Mouse (Mus musculus): ENCODE data around the gene Rassf5. TPM values are rescaled to one million over a fixed set of nuclear protein-coding genes. Genes with fewer than 3 reads are reported as not detected.

Rassf5 gene
- total RNA-seq, 2 experiments from 2014 or later: 20.4 to 22.8 TPM

- no peak for DNase-seq (ENCODE audit: low spot score in 2 of 2)
These were observed 35.1 kb downstream of the Rassf5 start for GRCm38 (mm10) chr1:131209971-131210426.

DNA sequence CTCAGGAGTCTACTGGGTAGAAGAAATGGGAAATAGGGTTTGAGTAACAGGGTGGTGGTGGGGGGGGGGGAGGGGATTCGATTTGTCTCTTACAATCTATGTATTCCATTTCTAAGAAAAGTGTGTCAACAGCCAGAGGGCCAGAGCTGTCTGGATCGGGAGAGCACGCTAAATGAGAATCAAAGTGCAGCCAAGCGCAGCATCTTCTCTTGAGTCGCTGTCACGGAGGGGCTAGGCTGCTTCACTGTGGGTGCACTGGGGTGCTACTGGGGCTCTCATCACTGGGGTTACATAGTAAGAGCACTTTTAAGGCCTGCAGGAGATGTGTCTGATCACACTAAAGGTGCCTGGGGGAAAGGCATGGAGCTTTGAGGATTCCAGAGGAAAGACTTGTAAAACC lies 36.3 kb downstream of the Rassf5 start:
- no peak for DNase-seq (ENCODE audit: low spot score in 2 of 2)

DNA sequence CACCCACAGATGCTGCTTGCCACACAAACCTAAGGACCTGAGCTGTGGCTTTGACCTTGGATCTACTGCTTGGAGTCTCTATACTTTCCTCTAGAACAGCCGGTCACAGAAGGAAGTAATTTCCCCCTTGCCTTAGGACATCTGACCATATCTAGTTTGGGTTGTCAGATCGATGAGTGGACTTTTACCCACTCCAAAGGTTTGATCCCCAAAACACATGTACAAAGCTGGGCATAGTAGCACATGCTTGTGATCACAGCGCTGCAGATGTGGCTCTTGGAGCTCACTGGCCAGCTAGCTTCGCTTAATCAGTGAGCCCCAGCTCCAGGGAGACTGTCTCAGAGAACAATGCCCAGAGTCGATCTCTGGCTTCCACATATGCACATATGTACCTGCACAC lies 37.0 kb downstream of the Rassf5 start:
- no peak for DNase-seq (ENCODE audit: low spot score in 2 of 2)

- peak; percentile 50 to 60 for DNase-seq (ENCODE audit: low spot score in 2 of 2)
These were observed 37.5 kb downstream of the Rassf5 start for GRCm38 (mm10) chr1:131207531-131207930.

DNA sequence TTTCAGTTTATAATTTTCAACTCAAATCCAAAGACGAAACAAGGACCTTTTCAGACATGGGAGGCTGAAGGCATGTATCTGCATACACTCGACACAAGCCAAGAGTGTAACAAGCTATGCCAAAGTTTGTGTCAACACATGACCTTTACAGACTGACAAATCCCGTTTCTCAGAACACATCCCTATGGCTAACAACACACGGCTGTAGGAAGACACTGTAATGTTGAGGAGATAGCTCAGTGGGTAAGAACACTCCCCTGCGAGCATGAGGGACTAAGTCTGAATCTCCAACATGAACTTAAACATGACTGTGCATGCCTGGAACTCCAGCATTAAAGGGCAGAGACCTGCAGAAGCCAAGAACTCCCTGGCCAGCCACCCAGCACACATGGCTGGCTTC lies 38.7 kb downstream of the Rassf5 start:
- DNase-seq (ENCODE audit: low spot score in 2 of 2): no peak

GRCm38 (mm10) chr1:131204461-131204860 lies 40.6 kb downstream of the Rassf5 start:
- DNase-seq (ENCODE audit: low spot score in 2 of 2): no peak

DNA sequence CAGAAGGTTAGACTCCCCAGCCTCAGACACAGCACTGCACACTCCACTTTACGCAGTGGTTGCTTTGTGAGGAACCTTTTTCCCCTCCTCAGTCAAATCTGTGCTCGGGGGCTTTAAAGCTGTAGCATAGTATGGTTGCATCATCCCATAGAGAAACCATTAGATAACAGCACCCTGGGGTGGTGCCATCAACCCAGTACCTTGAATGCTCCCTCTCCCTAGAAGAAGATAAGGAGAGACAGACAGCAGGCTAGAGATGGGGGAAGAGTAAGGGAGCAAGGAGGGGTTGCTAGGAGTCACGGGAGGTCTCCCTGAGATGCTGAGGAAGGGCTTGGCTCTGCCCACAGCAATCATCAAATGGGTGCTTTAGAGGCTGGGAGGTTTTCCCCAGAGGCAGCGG lies 43.7 kb downstream of the Rassf5 start:
- DNase-seq (ENCODE audit: low spot score in 2 of 2): no peak

- no peak for DNase-seq (ENCODE audit: low spot score in 2 of 2)
These were observed 44.5 kb downstream of the Rassf5 start for GRCm38 (mm10) chr1:131200588-131200987.

GRCm38 (mm10) chr1:131199976-131200375 lies 45.1 kb downstream of the Rassf5 start:
- DNase-seq (ENCODE audit: low spot score in 2 of 2): peak in 1 of 2 experiments; percentile 50

- DNase-seq (ENCODE audit: low spot score in 2 of 2): no peak
These were observed 45.8 kb downstream of the Rassf5 start for GRCm38 (mm10) chr1:131199118-131199821.

DNA sequence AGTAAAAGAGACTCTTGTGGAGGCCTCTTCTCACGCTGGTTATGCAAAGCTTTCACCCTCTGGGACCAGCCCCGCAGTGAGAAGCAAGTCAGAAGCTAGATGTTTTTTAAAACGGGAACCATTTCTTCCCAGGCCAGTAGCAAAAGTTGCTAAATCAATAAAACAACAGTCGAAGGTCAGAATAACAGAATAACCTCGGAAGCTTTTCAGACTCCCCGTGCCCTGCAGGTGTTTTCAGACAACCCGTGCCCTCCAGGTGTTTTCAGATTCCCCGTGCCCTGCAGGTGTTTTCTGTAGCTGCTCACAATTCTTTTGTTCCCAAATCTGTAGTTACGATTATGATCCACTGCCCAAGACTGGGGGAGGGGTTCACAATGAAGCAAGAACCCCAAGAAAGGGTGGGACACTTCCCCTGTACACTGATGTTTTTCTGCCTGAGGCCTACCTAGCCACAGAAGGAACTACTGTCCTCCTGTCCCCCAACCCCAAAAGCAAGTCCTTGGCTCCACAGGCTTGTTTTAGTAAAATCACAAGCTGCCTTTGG lies 46.6 kb downstream of the Rassf5 start:
- no peak for DNase-seq (ENCODE audit: low spot score in 2 of 2)

DNA sequence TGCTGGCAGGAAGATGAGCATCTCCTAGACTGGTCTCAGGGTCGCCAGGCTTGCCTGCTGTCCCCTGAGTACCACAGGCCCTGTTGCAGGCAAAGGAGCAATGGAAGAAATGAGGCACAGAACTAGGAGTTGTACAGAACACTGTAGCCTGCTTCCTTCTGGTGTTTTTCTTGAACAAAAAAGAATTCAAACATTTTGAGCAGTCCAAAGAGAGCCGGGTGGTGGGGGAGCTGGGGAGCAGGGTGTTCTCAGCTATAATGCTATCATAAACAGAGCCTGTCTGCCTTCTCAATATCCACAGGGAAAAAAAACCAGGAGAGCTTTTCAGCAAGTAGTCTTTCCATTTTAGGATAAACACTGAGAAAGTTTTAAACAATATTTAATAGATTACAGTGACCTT lies 49.0 kb downstream of the Rassf5 start:
- DNase-seq (ENCODE audit: low spot score in 2 of 2): no peak

- no peak for DNase-seq (ENCODE audit: low spot score in 2 of 2)
These were observed 49.4 kb downstream of the Rassf5 start for GRCm38 (mm10) chr1:131195653-131196052.

DNA sequence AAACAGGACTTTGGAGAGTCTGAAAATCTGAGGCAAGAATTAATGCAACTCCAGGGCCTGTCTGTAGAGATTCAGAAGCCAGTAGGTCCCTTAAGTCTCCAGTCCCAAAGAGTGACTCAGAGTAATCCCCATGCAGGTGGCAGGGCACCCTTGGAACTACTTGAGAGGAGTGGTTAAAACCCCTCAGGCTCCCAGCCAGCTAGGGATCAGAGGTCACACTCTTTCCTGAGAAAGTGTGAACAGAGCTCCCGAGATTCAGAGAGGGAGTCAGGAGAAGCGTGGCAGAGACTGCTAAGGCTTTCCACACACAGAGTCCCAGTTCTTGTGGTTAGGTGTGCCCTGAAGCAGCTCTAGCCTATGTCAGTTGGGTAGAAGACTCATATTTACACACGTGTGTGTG lies 51.3 kb downstream of the Rassf5 start:
- no peak for DNase-seq (ENCODE audit: low spot score in 2 of 2)

- no peak for DNase-seq (ENCODE audit: low spot score in 2 of 2)
These were observed 56.4 kb downstream of the Rassf5 start for GRCm38 (mm10) chr1:131188655-131189054.

GRCm38 (mm10) chr1:131187856-131188255 lies 57.2 kb downstream of the Rassf5 start:
- DNase-seq (ENCODE audit: low spot score in 2 of 2): no peak

GRCm38 (mm10) chr1:131186995-131187394 lies 58.1 kb downstream of the Rassf5 start:
- no peak for DNase-seq (ENCODE audit: low spot score in 2 of 2)

DNA sequence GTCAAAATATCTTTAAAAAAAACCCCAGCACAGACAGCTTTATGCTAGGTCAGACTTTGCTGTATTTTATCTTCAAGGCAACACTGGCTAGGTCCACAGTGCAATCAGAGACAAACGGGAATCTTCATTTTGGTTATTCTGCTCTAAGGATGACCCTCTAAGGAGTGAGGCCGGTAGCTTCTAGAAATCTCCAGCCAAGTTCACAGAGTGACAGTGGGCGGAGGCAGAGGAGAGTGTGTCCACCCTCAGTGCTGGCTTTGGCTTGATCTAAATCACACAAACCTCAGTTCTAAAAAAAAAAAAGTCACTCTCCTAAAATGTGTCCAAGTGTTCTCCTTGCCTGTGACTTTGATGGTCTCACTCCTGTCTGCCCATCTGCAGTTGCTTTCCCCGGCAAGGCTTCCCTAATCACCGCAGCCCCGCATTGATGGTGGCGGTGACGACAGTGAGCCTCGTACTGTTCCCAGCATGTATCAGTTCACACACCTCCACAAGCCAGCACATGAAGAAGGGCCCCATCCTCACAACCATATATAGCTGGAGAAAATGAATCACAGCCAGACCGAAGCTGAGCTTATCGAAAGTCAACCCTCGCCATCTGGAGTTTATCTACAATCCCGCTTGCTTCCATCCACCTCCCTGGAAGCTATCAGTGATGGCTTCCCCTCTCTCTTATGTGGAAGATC lies 59.1 kb downstream of the Rassf5 start:
- DNase-seq (ENCODE audit: low spot score in 2 of 2): no peak

DNA sequence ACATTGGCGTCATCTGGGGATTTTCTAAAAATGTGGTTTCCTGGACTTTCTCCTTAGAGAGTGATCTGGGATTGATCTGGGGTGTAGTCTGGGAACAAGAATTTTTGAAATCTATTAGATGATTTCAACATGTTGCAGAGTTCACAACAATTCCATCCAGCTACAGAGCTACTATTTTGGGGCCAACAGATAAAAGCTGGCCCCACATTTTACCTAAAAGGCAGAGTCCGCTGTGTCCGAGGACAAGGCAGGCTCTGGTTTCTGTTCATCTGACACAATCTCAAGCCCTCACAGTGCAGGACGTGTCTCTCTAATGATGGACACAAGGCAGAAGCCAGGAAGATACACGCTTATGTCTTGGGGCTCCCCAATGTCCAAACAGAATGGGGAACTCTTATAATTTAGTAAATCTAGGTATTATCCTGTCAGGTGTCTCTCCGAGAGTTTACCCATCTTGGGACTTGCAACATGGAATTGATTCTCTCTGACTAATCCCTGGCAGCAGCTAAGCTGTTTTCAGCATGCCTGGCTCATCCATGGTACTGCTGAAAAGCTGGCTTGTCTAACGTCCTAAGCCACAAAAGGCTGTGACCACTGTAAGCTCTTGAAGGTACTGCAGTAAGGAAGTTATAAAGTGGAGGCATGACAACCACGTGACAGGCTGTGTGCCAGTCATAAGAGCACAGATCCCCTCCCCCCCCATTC lies 60.0 kb downstream of the Rassf5 start:
- DNase-seq (ENCODE audit: low spot score in 2 of 2): no peak

DNA sequence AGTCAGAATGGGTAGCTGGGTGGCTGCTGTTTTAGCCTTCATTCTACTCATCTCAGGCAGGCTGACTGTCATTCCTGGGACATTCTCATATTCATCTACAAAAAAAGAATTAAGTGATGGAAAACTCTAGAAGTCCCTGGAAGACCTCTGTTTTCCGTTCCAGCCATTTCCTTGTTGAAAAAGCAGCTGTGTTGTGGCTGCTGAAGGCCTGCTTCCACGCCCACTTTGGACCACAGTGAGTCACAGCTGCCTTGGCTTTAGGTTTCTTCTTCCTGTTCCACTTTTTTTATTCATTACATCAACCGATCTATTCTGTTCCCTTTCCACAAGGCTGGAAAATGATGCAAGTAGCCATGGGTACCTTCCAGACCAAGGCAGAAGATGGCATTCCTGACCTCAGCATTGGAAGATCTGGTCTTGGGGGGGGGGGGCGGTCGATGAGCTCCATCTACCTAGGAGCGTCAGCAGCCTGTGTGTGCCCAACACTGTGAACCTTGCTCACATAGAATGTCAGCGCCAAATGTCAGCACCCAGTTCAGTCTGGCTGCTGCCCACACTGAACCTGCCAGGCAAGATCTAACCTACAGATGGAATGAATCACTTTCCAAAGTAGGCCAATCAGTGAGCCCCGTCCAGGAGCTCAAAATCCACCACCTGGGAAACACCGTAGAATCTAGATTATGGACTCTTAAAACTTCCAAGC lies 60.7 kb downstream of the Rassf5 start:
- no peak for DNase-seq (ENCODE audit: low spot score in 2 of 2)

DNA sequence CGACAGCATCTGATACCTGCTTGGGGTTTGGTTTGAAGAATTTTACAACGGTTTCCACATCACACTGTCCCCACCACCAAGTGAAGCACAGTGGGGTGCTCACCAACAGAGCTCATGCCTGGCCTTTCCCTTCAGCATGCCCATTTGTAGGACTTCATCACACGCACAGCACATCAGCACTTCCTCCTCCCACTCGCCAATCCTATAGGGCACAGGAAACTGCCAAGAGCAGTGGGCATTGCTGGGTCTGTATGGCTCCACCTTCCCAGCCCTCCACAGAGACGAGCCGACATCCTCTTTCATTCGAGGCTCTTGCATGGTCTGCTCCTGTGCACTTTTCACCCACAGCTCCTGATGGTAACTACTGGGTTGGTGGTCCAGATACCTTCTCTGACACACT lies 61.9 kb downstream of the Rassf5 start:
- no peak for DNase-seq (ENCODE audit: low spot score in 2 of 2)

Data from layer of hippocampus, postnatal 14 days (tissue).